Mouse (Mus musculus) forebrain, embryonic 14.5 days (tissue): ENCODE results near the gene Phf13. TPM values are rescaled to one million over a fixed set of nuclear protein-coding genes. Genes with fewer than 3 reads are reported as not detected.

Experiments used
- ATAC-seq: fragments of 200-750 bp; cut with Nextera tagmentation; 2 replicates; pipeline ENCODE4 v1.8.0; 2017; ENCODE audit warnings: mild to moderate bottlenecking, moderate library complexity
- DNase-seq: peaks from one replicate; pipeline ENCODE4 v3.0.0-alpha.2; 2015; ENCODE audit warnings: low spot score
- H3K27ac ChIP-seq: fragments of 300-500 bp; sonication (generic); 2 replicates; pipeline ENCODE4 v1.5.1; 2014; ENCODE audit warnings: low read depth, mild to moderate bottlenecking, control low read depth, low read length, moderate library complexity
- H3K27me3 ChIP-seq: fragments of 300-500 bp; sonication (generic); replicated peaks from 2 replicates; pipeline ENCODE4 v1.6.1; 2014; ENCODE audit warnings: low read length, control low read depth, mixed read lengths; ENCODE audit not compliant: control insufficient read depth, insufficient read depth
- H3K36me3 ChIP-seq: fragments of 300-500 bp; sonication (generic); 2 replicates; pipeline ENCODE4 v1.6.1; 2014; ENCODE audit warnings: low read length, control low read depth; ENCODE audit not compliant: control insufficient read depth, insufficient read depth
- H3K4me1 ChIP-seq: fragments of 300-500 bp; sonication (generic); 2 replicates; pipeline ENCODE4 v1.6.1; 2014; ENCODE audit warnings: antibody characterized with exemption, low read length, control low read depth; ENCODE audit not compliant: control insufficient read depth, insufficient read depth
- H3K4me2 ChIP-seq: fragments of 300-500 bp; sonication (generic); 2 replicates; pipeline ENCODE4 v1.6.1; 2014; ENCODE audit warnings: mild to moderate bottlenecking, control low read depth, low read length
- H3K4me3 ChIP-seq: fragments of 300-500 bp; sonication (generic); 2 replicates; pipeline ENCODE4 v1.5.1; 2014; ENCODE audit warnings: low read depth, low read length, control low read depth
- H3K9ac ChIP-seq: fragments of 300-500 bp; sonication (generic); 2 replicates; pipeline ENCODE4 v1.6.1; 2014; ENCODE audit warnings: mild to moderate bottlenecking, low read length, control low read depth, moderate library complexity
- H3K9me3 ChIP-seq: fragments of 300-500 bp; sonication (generic); replicated peaks from 2 replicates; pipeline ENCODE4 v1.6.1; 2016; ENCODE audit warnings: low read length, control low read depth, mixed read lengths; ENCODE audit not compliant: control insufficient read depth
- WGBS: fragments of 180-500 bp; shearing (Covaris S2); extraction: QIAGEN DNeasy Blood & Tissue Kit; methylation state at CpG from one replicate; pipeline ENCODE4 v1.1.7; 2014; 5-methylcytosine and 5-hydroxymethylcytosine counted together
- polyA plus RNA-seq: library from polyadenylated mRNA; unstranded; fragments of >200 nt; fragmentation: Nextera tagmentation; extraction: Ambion mirVana; gene quantifications from 2 replicates; pipeline ENCODE4 v1.2.1, GENCODE M21; 2014

The Phf13 gene
- polyA plus RNA-seq, 1 experiment from 2014 or later, result 11.8 TPM

DNA sequence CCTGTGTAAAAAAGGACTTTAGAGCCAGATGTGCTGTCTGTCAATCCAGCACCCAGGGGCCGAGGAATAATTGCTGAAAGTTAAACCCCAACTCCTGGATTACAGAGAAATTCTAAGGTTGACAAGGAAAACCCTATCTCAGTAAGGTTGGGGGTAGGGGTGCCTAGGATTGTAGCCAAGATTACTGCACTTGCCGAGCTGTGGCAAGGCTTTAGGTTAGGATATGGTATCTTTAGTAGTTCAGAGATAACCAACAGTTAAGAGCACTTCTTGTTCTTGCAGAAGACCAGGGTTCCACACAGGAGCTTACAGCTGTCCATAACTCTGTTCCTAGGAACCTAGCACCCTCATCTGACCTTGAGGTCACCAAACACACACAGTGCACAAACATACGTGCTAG is 1.6 kb upstream of the Phf13 start:
- no peaks in the 10 kb centered on the region for H3K9me3 ChIP-seq
- DNase-seq (no peak), ATAC-seq (no peak)
- H3K9ac ChIP-seq, result no peak overlapping the region
- WGBS, result 76% methylated on average over 3 of the region's 3 CpGs
- peak overlapping the region; percentile 97; the same call in 1 of the 2 replicates for H3K4me3 ChIP-seq
- H3K27ac ChIP-seq, result no peak overlapping the region
- H3K4me2 ChIP-seq, result no peak overlapping the region
- H3K4me1 ChIP-seq, result peaks cover 11% of the 10 kb centered on the region
- H3K36me3 ChIP-seq, result no peaks in the 10 kb centered on the region
- H3K27me3 ChIP-seq, result no peaks in the 10 kb centered on the region

DNA sequence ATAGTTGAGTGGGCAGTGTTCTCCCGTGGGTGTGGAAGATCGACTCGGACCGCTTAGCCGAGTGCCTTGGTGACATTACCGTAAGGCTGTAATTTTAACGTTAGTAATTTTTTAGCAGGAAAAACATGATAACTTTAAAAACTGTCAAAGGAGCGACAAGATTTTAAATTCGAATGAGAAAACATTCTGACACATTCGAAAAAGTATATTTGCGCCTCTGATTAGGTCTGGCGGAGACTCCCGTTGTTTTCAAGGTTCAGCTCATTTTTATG is 829 bp upstream of the Phf13 start:
- Histone ChIP-seq H3K36me3 (peaks cover 8% of the 10 kb centered on the region), H3K9ac (peak overlapping the region; percentile 76), H3K4me1 (peaks cover 11% of the 10 kb centered on the region), H3K4me3 (peak overlapping the region; percentile 97), H3K4me2 (peak overlapping the region; percentile 73), H3K27me3 (no peaks in the 10 kb centered on the region), H3K9me3 (no peaks in the 10 kb centered on the region), H3K27ac (0 out of 2 replicates have a peak overlapping the region, but pooled peaks have one; percentile 86)
- DNase-seq (no peak), ATAC-seq (no peak)
- WGBS, result 5% methylated on average over 13 of the region's 13 CpGs

DNA sequence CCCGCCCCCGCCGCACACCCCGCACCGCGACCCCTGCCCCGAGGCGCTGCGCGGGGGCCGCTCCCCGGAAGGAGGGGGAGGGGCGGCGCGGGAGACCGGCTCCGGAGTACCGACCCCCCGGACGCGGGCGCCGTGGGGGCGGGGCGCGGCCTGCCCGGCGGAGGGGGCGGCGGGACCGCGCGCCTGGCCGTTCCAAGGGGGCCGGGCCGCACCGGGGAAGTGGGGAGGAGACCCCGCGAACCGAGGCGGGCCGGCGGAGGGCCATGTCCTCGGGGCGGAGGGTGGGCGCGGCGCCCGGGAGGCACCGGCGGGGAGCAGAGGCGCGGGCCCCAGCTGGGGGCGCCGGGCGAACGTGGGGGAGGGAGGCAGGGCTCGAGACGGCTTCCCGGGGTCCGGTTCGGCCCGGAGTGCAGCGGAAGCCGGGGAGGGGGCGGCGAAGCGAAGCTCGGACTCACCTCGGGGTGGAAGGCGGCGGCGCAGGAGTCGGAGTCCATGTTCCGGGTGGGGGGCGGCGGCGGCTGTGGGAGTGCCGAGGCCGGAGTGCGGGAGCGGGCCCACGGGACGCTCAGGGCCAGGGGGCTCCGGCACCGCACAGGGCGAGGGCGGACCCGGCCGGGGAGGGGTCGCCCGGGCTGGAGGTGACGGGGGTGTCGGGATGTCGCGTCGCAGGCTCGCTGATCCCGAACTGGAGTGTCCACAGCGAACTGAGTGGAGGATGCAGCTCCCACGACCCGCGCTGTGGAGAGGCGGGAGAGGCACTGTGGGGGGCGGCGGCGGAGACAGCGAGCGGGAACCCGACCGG is 486 bp downstream of the Phf13 start:
- ATAC-seq (no peak; the same call in 1 of the 2 replicates), DNase-seq (peak; percentile 16)

DNA sequence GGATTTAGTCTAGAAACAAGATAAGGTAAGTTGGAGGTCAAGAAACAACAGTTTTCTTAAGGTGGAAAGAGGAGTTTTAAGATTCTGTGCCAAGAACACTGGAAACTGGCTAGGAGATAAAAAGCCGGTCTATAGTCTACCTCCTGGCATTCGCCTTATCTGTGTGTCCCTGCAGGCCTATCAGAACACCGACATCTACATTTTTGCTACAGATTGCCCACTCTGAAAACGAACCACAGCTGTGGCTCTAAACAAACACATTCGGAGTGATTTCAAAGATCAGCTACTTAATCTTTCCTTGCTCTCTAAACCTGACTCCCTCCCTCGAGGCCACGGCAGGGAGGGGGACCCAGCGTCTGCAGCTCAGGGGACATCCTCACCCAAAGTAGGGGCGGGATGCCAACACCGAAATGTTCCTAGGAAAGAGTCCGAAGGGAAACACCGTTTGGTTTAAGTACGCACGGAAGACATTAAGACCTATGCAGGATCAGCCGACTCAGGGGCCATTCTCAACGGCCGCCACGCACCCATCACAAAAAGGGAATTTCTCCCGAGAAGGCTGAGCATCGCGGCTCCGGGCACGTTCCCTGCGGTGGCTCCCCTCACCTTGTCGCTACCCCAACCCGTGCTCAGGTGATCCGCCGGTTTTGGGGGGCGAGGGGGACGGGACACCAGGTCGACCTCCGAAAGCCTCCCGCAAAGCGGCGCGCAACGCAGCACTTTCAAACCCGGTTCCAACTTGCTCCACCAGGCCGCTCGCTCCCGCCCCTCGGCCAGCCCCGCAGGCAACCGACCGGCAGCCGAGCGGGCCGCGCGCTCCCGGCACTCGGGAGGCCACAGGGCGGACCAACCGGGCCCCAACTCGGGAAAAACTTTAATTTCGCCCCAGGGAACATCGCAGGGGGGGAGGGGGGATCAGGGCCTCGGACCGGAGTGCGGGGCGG is 1.6 kb downstream of the Phf13 start:
- H3K4me3 ChIP-seq, result peak overlapping the region; percentile 97
- H3K9me3 ChIP-seq, result no peaks in the 10 kb centered on the region
- no peaks in the 10 kb centered on the region for H3K27me3 ChIP-seq
- H3K9ac ChIP-seq, result peak overlapping the region; percentile 89
- DNase-seq (peak; percentile 34), ATAC-seq (no peak)
- H3K36me3 ChIP-seq, result peaks cover 29% of the 10 kb centered on the region
- 2% methylated on average over 55 of the region's 61 CpGs for WGBS
- H3K4me1 ChIP-seq, result peaks cover 11% of the 10 kb centered on the region
- H3K27ac ChIP-seq, result peak overlapping the region; percentile 14; the same call in 1 of the 2 replicates
- H3K4me2 ChIP-seq, result peak overlapping the region; percentile 86

More for the DNA sequence above, 486 bp downstream of the Phf13 start:
- 1% methylated on average over 74 of the region's 111 CpGs for WGBS
- Histone ChIP-seq H3K9me3 (no peaks in the 10 kb centered on the region), H3K27me3 (no peaks in the 10 kb centered on the region), H3K9ac (peak overlapping the region; percentile 89), H3K27ac (peak overlapping the region; percentile 14; the same call in 1 of the 2 replicates), H3K4me3 (peak overlapping the region; percentile 97), H3K36me3 (peaks cover 21% of the 10 kb centered on the region), H3K4me2 (peak overlapping the region; percentile 86), H3K4me1 (peaks cover 11% of the 10 kb centered on the region)

DNA sequence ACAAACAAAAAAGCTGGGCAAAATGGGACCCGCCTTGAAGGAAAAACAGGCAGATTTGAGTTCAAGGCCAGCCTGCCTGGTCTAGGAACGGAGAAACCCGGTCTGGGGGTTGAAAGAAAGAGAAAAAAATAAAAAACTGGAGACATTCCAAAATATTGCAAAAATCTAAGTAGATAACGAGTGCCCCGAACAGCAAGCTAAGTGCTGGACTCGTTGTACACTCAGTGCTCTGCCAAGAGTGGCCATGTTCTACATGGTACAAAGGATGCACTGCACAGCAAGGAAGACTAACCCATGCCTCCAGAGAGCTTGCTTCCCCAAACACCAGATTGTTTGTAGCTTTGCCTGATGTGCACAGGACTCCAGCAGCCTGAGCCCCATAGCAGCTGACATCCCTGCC is 3.0 kb downstream of the Phf13 start:
- H3K27ac ChIP-seq, result no peak overlapping the region
- H3K4me3 ChIP-seq, result no peak overlapping the region
- H3K4me1 ChIP-seq, result peaks cover 11% of the 10 kb centered on the region
- 77% methylated on average over 6 of the region's 6 CpGs for WGBS
- H3K9ac ChIP-seq, result no peak overlapping the region
- no peak for ATAC-seq
- no peak overlapping the region for H3K4me2 ChIP-seq
- H3K27me3 ChIP-seq, result no peaks in the 10 kb centered on the region
- H3K36me3 ChIP-seq, result peaks cover 29% of the 10 kb centered on the region
- no peak for DNase-seq
- H3K9me3 ChIP-seq, result no peaks in the 10 kb centered on the region

DNA sequence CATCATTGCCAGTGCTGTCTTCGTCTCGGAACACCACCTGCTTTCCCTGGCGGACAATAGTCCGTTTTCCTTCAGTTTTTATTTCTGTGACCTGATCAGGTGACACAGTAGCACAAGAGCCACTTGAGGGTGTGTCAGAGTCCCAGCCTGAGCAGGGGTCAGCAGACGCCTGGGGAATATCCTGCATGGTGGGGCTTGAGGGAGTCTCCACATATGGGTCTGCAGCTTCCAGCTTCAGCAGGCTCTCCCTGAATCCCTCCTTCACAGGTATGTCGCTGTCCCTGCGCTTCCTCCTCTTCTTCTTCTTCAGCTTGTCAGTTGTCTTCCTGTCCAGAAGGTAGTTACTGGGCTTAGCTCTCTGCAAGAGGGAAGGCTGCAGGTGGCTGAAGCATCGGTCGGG is 4.0 kb downstream of the Phf13 start:
- Histone ChIP-seq H3K4me1 (peaks cover 6% of the 10 kb centered on the region), H3K9me3 (no peaks in the 10 kb centered on the region), H3K27ac (no peak overlapping the region), H3K27me3 (no peaks in the 10 kb centered on the region), H3K36me3 (peaks cover 29% of the 10 kb centered on the region), H3K9ac (no peak overlapping the region), H3K4me2 (no peak overlapping the region), H3K4me3 (no peak overlapping the region)
- ATAC-seq (no peak), DNase-seq (no peak)
- 93% methylated on average over 9 of the region's 9 CpGs for WGBS

DNA sequence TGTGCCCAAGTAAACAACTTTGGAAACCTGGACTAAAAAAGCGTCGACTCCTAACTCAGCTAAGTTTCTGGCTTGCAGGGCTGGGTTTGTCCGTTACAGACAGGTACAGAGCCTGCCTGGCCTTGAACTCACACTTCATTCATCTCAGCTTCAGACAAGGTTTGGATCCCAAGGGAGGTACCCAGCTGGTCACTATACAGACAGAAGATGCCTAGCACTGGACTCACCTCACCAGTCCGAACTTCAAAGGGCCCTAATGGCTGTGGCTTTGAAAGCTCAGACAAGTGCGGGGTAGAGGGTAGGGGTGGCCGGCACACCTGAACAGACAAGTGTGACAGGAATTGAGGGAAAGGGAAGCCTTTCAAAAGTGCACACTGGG is 7.0 kb downstream of the Phf13 start:
- Histone ChIP-seq H3K4me1 (peaks cover 1% of the 10 kb centered on the region; the same call in 1 of the 2 replicates), H3K4me2 (peak overlapping the region; percentile 63), H3K9me3 (no peaks in the 10 kb centered on the region), H3K36me3 (peaks cover 34% of the 10 kb centered on the region), H3K27me3 (no peaks in the 10 kb centered on the region), H3K9ac (peak overlapping the region; percentile 96; the same call in 1 of the 2 replicates), H3K4me3 (peak overlapping the region; percentile 77), H3K27ac (no peak overlapping the region)
- ATAC-seq, result peak; percentile 14; the same call in 1 of the 2 replicates
- DNase-seq, result no peak
- WGBS, result 26% methylated on average over 6 of the region's 6 CpGs

DNA sequence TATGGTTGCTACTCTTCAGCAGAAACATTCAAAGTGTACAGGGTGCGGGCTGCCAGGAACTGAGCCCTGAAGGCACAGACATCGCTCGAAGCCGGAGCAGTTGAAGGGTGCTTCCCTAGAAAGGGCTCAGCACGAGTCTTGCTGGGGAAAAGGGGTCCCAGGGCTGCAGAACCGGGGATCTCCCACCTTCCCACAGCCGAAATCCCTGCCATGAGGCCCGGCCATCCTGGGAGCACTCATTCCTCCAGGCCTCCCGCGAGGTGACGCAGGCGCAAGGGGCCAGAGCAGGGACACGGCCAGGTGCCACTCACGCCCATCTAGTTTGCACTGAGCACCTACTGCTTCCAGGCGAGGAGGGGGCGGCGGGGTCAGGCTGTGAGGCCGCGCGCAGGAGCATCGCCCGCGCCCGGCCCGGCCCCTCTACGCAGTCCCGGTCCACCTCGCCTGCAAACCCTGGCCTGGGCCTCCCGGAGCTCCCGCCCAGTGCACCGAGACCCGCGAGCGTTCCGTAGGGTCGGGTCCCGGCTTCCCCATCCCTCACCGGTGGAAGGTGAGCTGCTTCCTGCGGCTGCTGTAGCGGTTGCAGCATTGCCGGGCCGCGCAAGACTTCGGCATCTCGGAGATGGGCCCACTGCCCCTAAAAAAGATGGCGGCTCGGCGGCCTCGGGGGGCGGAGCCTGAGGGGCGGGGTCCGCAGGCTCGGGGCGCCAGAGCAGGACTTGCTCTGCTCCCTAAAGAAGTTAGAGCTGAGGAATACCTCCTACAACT is 7.5 kb downstream of the Phf13 start, which contains the start of gene Thap3:
Thap3 (minus strand) TSS at position 656 of the 768 bp plus-strand sequence.
- ATAC-seq (peak; percentile 86), DNase-seq (peak; percentile 80)
- peak within 1 kb of the TSS; percentile 96 for H3K9ac ChIP-seq
- H3K36me3 ChIP-seq, result peaks cover 37% of the 10 kb centered on the region
- H3K27me3 ChIP-seq, result no peaks in the 10 kb centered on the region
- H3K4me2 ChIP-seq, result peak within 1 kb of the TSS; percentile 63
- no peaks in the 10 kb centered on the region for H3K9me3 ChIP-seq
- H3K4me1 ChIP-seq, result no peaks in the 10 kb centered on the region
- WGBS, result 1% methylated on average over 52 of the region's 54 CpGs
- H3K27ac ChIP-seq, result peak within 1 kb of the TSS; percentile 76; the same call in 1 of the 2 replicates
- H3K4me3 ChIP-seq, result peak within 1 kb of the TSS; percentile 77
